Mouse (Mus musculus) liver, embryonic 14.5 days (tissue): ENCODE data around the gene Nomo1. TPM values are rescaled to one million over a fixed set of nuclear protein-coding genes. Genes with fewer than 3 reads are reported as not detected.

Source experiments
- ATAC-seq: fragments of 200-750 bp; cut with Nextera tagmentation; 2 replicates; pipeline ENCODE4 v1.8.0; 2017; ENCODE audit warnings: moderate number of reproducible peaks, mild to moderate bottlenecking, moderate library complexity; ENCODE audit not compliant: insufficient read depth
- DNase-seq, 3 experiments: peaks; one replicate each; pipeline ENCODE4 v3.0.0-alpha.2; 2012 to 2013; ENCODE audit warnings: low read depth in 3 of 3, low spot score in 3 of 3
- H3K27ac ChIP-seq: fragments of 300-500 bp; sonication (generic); 2 replicates; pipeline ENCODE4 v1.5.1; 2014; ENCODE audit warnings: moderate library complexity, mild to moderate bottlenecking, control low read depth, inconsistent platforms
- H3K27me3 ChIP-seq: fragments of 300-500 bp; sonication (generic); 2 replicates; pipeline ENCODE4 v1.6.1; 2014; ENCODE audit warnings: mild to moderate bottlenecking, low read length, moderate library complexity; ENCODE audit not compliant: control insufficient read depth, insufficient read depth
- H3K36me3 ChIP-seq: fragments of 300-500 bp; sonication (generic); replicated peaks from 2 replicates; pipeline ENCODE4 v1.6.1; 2014; ENCODE audit warnings: low read depth; ENCODE audit not compliant: control insufficient read depth, insufficient read depth
- H3K4me1 ChIP-seq, 2 experiments: fragments of 200-500 bp in 1 of 2; fragments of 300-500 bp in 1 of 2; sonication (generic) in 1 of 2; replicated peaks; 2 replicates each; pipeline ENCODE4 v1.6.1; 2012 to 2014; ENCODE audit warnings: antibody characterized with exemption in 1 of 2, inconsistent platforms in 1 of 2, low read length in 1 of 2; ENCODE audit not compliant: control insufficient read depth in 2 of 2, insufficient read depth in 2 of 2
- H3K4me2 ChIP-seq: fragments of 300-500 bp; sonication (generic); 2 replicates; pipeline ENCODE4 v1.6.1; 2014; ENCODE audit warnings: low read depth, mild to moderate bottlenecking, control low read depth, moderate library complexity
- H3K4me3 ChIP-seq, 2 experiments: fragments of 200-500 bp in 1 of 2; fragments of 300-500 bp in 1 of 2; sonication (generic) in 1 of 2; 2 replicates each; pipeline ENCODE4 v1.5.1; 2012 to 2014; ENCODE audit warnings: low read depth in 2 of 2, low read length in 2 of 2, mild to moderate bottlenecking in 2 of 2, control low read depth in 1 of 2, inconsistent platforms in 1 of 2, moderate library complexity in 1 of 2; ENCODE audit not compliant: insufficient read depth in 1 of 2
- H3K9ac ChIP-seq: fragments of 300-500 bp; sonication (generic); replicated peaks from 2 replicates; pipeline ENCODE4 v1.6.1; 2014; ENCODE audit warnings: mild to moderate bottlenecking, control low read depth, moderate library complexity
- H3K9me3 ChIP-seq: fragments of 300-500 bp; sonication (generic); 2 replicates; pipeline ENCODE4 v1.6.1; 2016; ENCODE audit warnings: low read length, mixed read lengths; ENCODE audit not compliant: control insufficient read depth
- CTCF ChIP-seq: IDR thresholded peaks from 2 replicates; pipeline ENCODE4 v1.5.1; 2016; ENCODE audit warnings: antibody characterized with exemption, low read depth, control low read depth
- EP300 ChIP-seq: IDR thresholded peaks from 2 replicates; pipeline ENCODE4 v1.6.1; 2016; ENCODE audit warnings: antibody characterized with exemption, low read depth
- WGBS: fragments of 180-500 bp; shearing (Covaris S2); extraction: QIAGEN DNeasy Blood & Tissue Kit; methylation state at CpG from one replicate; pipeline ENCODE4 v1.1.7; 2014; ENCODE audit not compliant: insufficient replicate concordance; 5-methylcytosine and 5-hydroxymethylcytosine counted together
- polyA plus RNA-seq, 2 experiments: library from polyadenylated mRNA; depleted of rRNA in 1 of 2; stranded (reverse) in 1 of 2; unstranded in 1 of 2; fragments of >200 nt; fragmentation: Nextera tagmentation in 1 of 2; extraction: Ambion mirVana in 1 of 2; gene quantifications; 2 replicates each; pipeline versions ENCODE4 v1.2.1 to v1.2.3; 2012 to 2014

Nomo1 gene
- polyA plus RNA-seq, 2 experiments, result 12.9 to 17.0 TPM

GRCm38 (mm10) chr7:46039873-46040272, 6.4 kb downstream of the Nomo1 start:
- Histone ChIP-seq H3K4me3 (no peak overlapping the region), H3K9ac (no peak overlapping the region), H3K27ac (no peak overlapping the region), H3K9me3 (no peaks in the 10 kb centered on the region), H3K36me3 (peaks cover 22% of the 10 kb centered on the region), H3K27me3 (no peaks in the 10 kb centered on the region), H3K4me1 (peaks cover 4 to 9% of the 10 kb centered on the region in 2 experiments), H3K4me2 (no peak overlapping the region)
- ATAC-seq, result no peak
- DNase-seq, result no peak
- TF ChIP-seq CTCF (no peak), EP300 (no peak)
- WGBS, result 55% methylated on average over 2 of the region's 2 CpGs

GRCm38 (mm10) chr7:46044106-46044505, 10.6 kb downstream of the Nomo1 start:
- Histone ChIP-seq H3K9me3 (no peaks in the 10 kb centered on the region), H3K27me3 (no peaks in the 10 kb centered on the region), H3K9ac (no peak overlapping the region), H3K4me3 (no peak overlapping the region), H3K27ac (no peak overlapping the region), H3K4me2 (no peak overlapping the region), H3K4me1 (no peaks in the 10 kb centered on the region), H3K36me3 (peaks cover 28% of the 10 kb centered on the region)
- DNase-seq (no peak), ATAC-seq (no peak)
- 77% methylated on average over 10 of the region's 10 CpGs for WGBS
- TF ChIP-seq EP300 (no peak), CTCF (no peak)

GRCm38 (mm10) chr7:46045882-46046281, 12.4 kb downstream of the Nomo1 start:
- H3K9me3 ChIP-seq, result no peaks in the 10 kb centered on the region
- no peak for ATAC-seq
- DNase-seq, result no peak
- no peaks in the 10 kb centered on the region for H3K27me3 ChIP-seq
- TF ChIP-seq EP300 (no peak), CTCF (no peak)
- H3K27ac ChIP-seq, result no peak overlapping the region
- no peak overlapping the region for H3K4me2 ChIP-seq
- 67% methylated on average over 11 of the region's 11 CpGs for WGBS
- no peaks in the 10 kb centered on the region for H3K4me1 ChIP-seq
- no peak overlapping the region for H3K4me3 ChIP-seq
- H3K9ac ChIP-seq, result no peak overlapping the region
- peaks cover 32% of the 10 kb centered on the region for H3K36me3 ChIP-seq

GRCm38 (mm10) chr7:46047873-46048562, 14.5 kb downstream of the Nomo1 start:
- no peaks in the 10 kb centered on the region for H3K9me3 ChIP-seq
- H3K36me3 ChIP-seq, result peaks cover 30% of the 10 kb centered on the region
- DNase-seq, result no peak
- H3K4me3 ChIP-seq, result no peak overlapping the region
- no peak overlapping the region for H3K4me2 ChIP-seq
- no peak for ATAC-seq
- no peak for TF ChIP-seq EP300
- TF ChIP-seq CTCF, result no peak
- H3K27ac ChIP-seq, result no peak overlapping the region
- H3K9ac ChIP-seq, result no peak overlapping the region
- H3K27me3 ChIP-seq, result no peaks in the 10 kb centered on the region
- H3K4me1 ChIP-seq, result no peaks in the 10 kb centered on the region
- WGBS, result 73% methylated on average over 13 of the region's 13 CpGs

GRCm38 (mm10) chr7:46049981-46050380, 16.5 kb downstream of the Nomo1 start:
- H3K36me3 ChIP-seq, result peaks cover 26% of the 10 kb centered on the region
- DNase-seq, result no peak
- H3K4me3 ChIP-seq, result no peak overlapping the region
- no peak overlapping the region for H3K9ac ChIP-seq
- H3K4me1 ChIP-seq, result no peaks in the 10 kb centered on the region
- ATAC-seq, result no peak
- no peak overlapping the region for H3K4me2 ChIP-seq
- no peaks in the 10 kb centered on the region for H3K9me3 ChIP-seq
- WGBS, result 73% methylated on average over 7 of the region's 7 CpGs
- H3K27ac ChIP-seq, result no peak overlapping the region
- no peaks in the 10 kb centered on the region for H3K27me3 ChIP-seq
- no peak for TF ChIP-seq CTCF
- no peak for TF ChIP-seq EP300
